Mouse (Mus musculus): ENCODE data around the gene Pla2g15. TPM values are rescaled to one million over a fixed set of nuclear protein-coding genes. Genes with fewer than 3 reads are reported as not detected.

The Pla2g15 gene
- 1 to 10 TPM; 4.7 to 6.6 TPM for total RNA-seq (2021)
- long read RNA-seq, experiment 1, transcript Pla2g15-201 (6 exons, 2,706 nt): major isoform, 9 of 12 reads
- long read RNA-seq, experiment 1, partial matches to known transcripts: 1 of 12 reads
- long read RNA-seq, experiment 1, other reads (novel, unspliced or antisense): 1 of 12 reads
- long read RNA-seq, experiment 2, partial matches to known transcripts: 1 of 2 reads
- long read RNA-seq, experiment 2, other reads (novel, unspliced or antisense): 0 of 2 reads

- DNase-seq: peak; percentile 85
Measured at GRCm38 (mm10) chr8:106149801-106150652, at the start of gene Pla2g15. Gene Pla2g15, plus strand, starts transcription at chr8:106150399.

- no peak for DNase-seq
Measured at GRCm38 (mm10) chr8:106102321-106102720, 47.9 kb upstream of the Pla2g15 start.

- no peak for DNase-seq
Measured at GRCm38 (mm10) chr8:106103888-106104287, 46.3 kb upstream of the Pla2g15 start.

- DNase-seq: no peak
Measured at GRCm38 (mm10) chr8:106106193-106106592, 44.0 kb upstream of the Pla2g15 start.

GRCm38 (mm10) chr8:106108080-106108479 lies 42.1 kb upstream of the Pla2g15 start:
- peak; percentile 33 for DNase-seq

- peak; percentile 12 for DNase-seq
Measured at GRCm38 (mm10) chr8:106108729-106109128, 41.5 kb upstream of the Pla2g15 start.

- DNase-seq: no peak
Measured at GRCm38 (mm10) chr8:106112041-106112440, 38.2 kb upstream of the Pla2g15 start.

- no peak for DNase-seq
Measured at GRCm38 (mm10) chr8:106112514-106112913, 37.7 kb upstream of the Pla2g15 start.

GRCm38 (mm10) chr8:106115897-106116296 lies 34.3 kb upstream of the Pla2g15 start:
- DNase-seq: peak; percentile 35

- no peak for DNase-seq
Measured at GRCm38 (mm10) chr8:106123443-106123842, 26.8 kb upstream of the Pla2g15 start.

- no peak for DNase-seq
Measured at GRCm38 (mm10) chr8:106126055-106126454, 24.1 kb upstream of the Pla2g15 start.

GRCm38 (mm10) chr8:106127054-106127453 lies 23.1 kb upstream of the Pla2g15 start:
- DNase-seq: no peak

GRCm38 (mm10) chr8:106127882-106128410 lies 22.3 kb upstream of the Pla2g15 start:
- no peak for DNase-seq

- DNase-seq: peak; percentile 14
Measured at GRCm38 (mm10) chr8:106129232-106129930, 20.8 kb upstream of the Pla2g15 start.

- DNase-seq: no peak
Measured at GRCm38 (mm10) chr8:106129997-106130396, 20.2 kb upstream of the Pla2g15 start.

- no peak for DNase-seq
Measured at GRCm38 (mm10) chr8:106130505-106130904, 19.7 kb upstream of the Pla2g15 start.

GRCm38 (mm10) chr8:106131021-106131420 lies 19.2 kb upstream of the Pla2g15 start:
- no peak for DNase-seq

GRCm38 (mm10) chr8:106131488-106132222 lies 18.5 kb upstream of the Pla2g15 start:
- DNase-seq: no peak

GRCm38 (mm10) chr8:106132356-106132755 lies 17.8 kb upstream of the Pla2g15 start:
- DNase-seq: no peak

- DNase-seq: no peak
Measured at GRCm38 (mm10) chr8:106133526-106133925, 16.7 kb upstream of the Pla2g15 start.

- DNase-seq: no peak
Measured at GRCm38 (mm10) chr8:106133946-106134345, 16.3 kb upstream of the Pla2g15 start.

All from gastrocnemius, postnatal 10 days (tissue).